Mouse (Mus musculus) embryonic facial prominence, embryonic 10.5 days (tissue): ENCODE results near the gene Bnipl. TPM values are rescaled to one million over a fixed set of nuclear protein-coding genes. Genes with fewer than 3 reads are reported as not detected.

Experiments
- DNase-seq: peaks from one replicate; pipeline ENCODE4 v3.0.0-alpha.2; 2017; ENCODE audit warnings: low spot score
- H3K27ac ChIP-seq: fragments of 300-500 bp; sonication (generic); replicated peaks from 2 replicates; pipeline ENCODE4 v1.5.1; 2016; ENCODE audit warnings: mild to moderate bottlenecking
- H3K27me3 ChIP-seq: fragments of 300-500 bp; sonication (generic); replicated peaks from 2 replicates; pipeline ENCODE4 v1.6.1; 2016; ENCODE audit warnings: low read depth, mild to moderate bottlenecking; ENCODE audit not compliant: poor library complexity, severe bottlenecking
- H3K36me3 ChIP-seq: fragments of 300-500 bp; sonication (generic); replicated peaks from 2 replicates; pipeline ENCODE4 v1.6.1; 2016; ENCODE audit warnings: mild to moderate bottlenecking, moderate library complexity
- H3K4me1 ChIP-seq: fragments of 300-500 bp; sonication (generic); 2 replicates; pipeline ENCODE4 v1.6.1; 2016
- H3K4me3 ChIP-seq: fragments of 300-500 bp; sonication (generic); 2 replicates; pipeline ENCODE4 v1.5.1; 2016; ENCODE audit warnings: mild to moderate bottlenecking, moderate library complexity
- H3K9me3 ChIP-seq: fragments of 300-500 bp; sonication (generic); 2 replicates; pipeline ENCODE4 v1.6.1; 2016; ENCODE audit warnings: mild to moderate bottlenecking
- WGBS: fragments of 180-500 bp; shearing (Covaris S2); methylation state at CpG from one replicate; pipeline ENCODE4 v1.1.7; 2016; 5-methylcytosine and 5-hydroxymethylcytosine counted together
- polyA plus RNA-seq: library from polyadenylated mRNA; unstranded; fragments of >200 nt; fragmentation: Nextera tagmentation; extraction: Ambion mirVana; gene quantifications from 2 replicates; pipeline ENCODE4 v1.2.1, GENCODE M21; 2016

Gene Bnipl
- 0.99 and 2.0 TPM in 2 replicates for polyA plus RNA-seq

DNA sequence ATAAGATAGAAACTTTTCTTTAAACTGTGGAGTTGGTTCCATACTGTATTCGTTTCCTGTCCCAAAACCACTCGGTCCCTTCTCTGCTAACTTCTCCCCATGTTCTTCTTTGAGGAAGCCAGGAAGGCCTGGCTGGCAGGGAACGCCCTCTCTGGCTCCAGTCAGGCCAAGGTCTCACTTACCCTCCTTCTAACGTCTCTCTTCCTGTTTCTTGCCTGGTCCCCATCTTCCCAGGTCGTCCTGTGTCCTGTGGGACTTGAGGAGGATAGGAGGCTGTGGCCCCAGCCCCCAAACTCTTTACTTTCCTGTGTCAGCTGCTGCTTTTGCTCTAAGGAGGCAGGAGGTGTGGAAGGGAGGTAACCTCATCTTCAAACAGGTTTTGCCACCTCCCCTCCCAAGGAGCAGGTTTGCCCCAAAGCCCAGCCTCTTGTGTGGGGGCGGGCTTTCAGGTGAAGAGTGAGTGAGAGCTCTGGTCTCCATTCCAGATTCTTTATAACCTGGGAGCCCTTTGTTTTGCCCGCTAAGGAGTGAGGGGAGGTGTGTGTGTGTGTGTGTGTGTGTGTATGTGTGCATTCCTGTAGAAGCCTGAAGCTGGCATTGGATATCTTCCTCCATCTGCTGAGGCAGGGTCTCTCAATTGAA is at the start of gene Bnipl:
Bnipl (minus strand) TSS at position 411 of the 642 bp plus-strand sequence.
- 0 out of 2 replicates have a peak within 1 kb of the TSS, but pooled peaks have one; percentile 8 for H3K4me3 ChIP-seq
- H3K36me3 ChIP-seq: peaks cover 48% of the 10 kb centered on the region
- WGBS: 50% methylated on average over 7 of the region's 7 CpGs
- no peaks in the 10 kb centered on the region for H3K9me3 ChIP-seq
- peak; percentile 34 for DNase-seq
- H3K27me3 ChIP-seq: no peaks in the 10 kb centered on the region
- peak within 1 kb of the TSS; percentile 57; the same call in 1 of the 2 replicates for H3K27ac ChIP-seq
- peaks cover 8% of the 10 kb centered on the region for H3K4me1 ChIP-seq

DNA sequence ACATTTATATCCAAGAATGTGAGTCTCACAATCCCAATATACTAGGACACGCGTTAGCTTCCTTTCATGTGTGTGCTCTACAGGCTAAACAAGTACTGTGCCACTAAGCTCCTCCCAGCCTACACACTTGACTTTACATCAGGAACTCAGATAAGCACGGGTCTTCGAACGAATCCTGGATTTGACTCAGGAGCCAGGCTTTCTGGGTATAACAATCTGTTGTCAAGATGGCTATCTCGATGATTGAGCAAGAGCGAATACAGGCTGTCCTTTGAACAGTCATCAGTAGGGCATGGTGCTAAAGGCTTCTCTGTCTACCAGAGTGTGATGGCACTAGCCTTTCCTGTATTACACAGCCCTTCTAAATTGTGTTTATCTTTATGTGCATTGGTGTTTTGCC is 47.0 kb upstream of the Bnipl start:
- H3K4me1 ChIP-seq: peaks cover 17% of the 10 kb centered on the region
- H3K9me3 ChIP-seq: no peaks in the 10 kb centered on the region
- WGBS: 92% methylated on average over 7 of the region's 7 CpGs
- no peak overlapping the region for H3K27ac ChIP-seq
- H3K36me3 ChIP-seq: peaks cover 44% of the 10 kb centered on the region
- no peak for DNase-seq
- no peaks in the 10 kb centered on the region for H3K27me3 ChIP-seq
- no peak overlapping the region for H3K4me3 ChIP-seq

DNA sequence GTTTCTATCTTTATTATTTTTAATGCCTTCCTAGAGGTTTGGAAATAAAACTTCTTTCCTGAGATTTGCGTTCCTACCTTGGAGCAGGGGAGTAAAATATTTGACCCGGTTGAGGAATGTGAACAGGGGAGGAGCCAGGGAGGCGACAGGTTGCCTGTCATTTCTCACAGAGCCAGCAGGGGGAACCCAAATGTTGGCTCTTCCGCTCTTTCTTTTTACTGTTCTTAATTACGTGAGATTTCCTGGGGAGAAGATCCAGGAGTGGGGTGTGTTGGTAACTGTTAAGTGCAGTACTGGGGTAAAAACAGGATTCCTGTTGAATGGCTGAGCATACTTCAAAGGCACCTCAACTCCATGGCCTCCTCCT is 45.1 kb upstream of the Bnipl start:
- H3K27ac ChIP-seq: no peak overlapping the region; the same call in 1 of the 2 replicates
- no peaks in the 10 kb centered on the region for H3K27me3 ChIP-seq
- no peaks in the 10 kb centered on the region for H3K9me3 ChIP-seq
- H3K4me3 ChIP-seq: no peak overlapping the region
- peaks cover 62% of the 10 kb centered on the region for H3K36me3 ChIP-seq
- peaks cover 11% of the 10 kb centered on the region for H3K4me1 ChIP-seq
- peak; percentile 67 for DNase-seq
- 11% methylated on average over 5 of the region's 5 CpGs for WGBS

DNA sequence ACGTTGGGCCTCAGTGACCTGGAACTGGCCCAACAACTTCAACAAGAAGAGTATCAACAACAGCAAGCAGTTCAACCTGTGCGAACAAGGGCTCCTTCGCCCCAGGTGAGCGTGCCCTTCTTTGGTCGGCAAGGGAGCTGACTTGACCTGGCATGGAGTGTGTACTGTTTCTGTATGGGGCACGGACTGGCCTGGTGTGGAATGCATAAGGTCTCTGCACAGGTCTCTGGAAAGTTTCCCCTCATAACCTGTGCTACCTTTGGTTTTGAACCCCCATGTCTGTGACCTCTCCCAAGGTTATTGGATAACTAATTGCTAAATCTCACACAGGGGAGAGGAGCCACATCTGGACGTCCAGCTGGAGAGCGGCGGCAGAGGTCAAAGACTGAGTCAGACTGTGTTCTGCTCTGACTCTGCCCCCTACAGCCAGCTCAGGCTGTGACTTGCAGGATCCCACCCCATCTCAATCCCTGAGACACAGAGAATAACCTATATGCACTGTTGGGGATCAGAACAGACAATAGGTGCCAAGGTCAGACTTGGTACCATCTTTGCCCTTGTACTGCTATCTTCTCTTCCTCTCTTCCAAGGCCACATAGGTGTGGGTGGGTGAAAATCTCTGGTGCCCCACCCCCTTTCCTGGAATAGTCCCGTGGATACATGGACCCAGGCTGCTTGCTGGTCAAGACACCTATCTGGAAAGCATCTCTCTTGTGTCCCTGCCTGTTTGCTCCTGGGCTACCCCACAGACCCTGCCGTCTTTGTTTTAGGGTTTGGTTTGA is 44.5 kb upstream of the Bnipl start:
- no peak overlapping the region for H3K4me3 ChIP-seq
- no peak for DNase-seq
- H3K27ac ChIP-seq: no peak overlapping the region
- peaks cover 68% of the 10 kb centered on the region for H3K36me3 ChIP-seq
- peaks cover 11% of the 10 kb centered on the region for H3K4me1 ChIP-seq
- 76% methylated on average over 11 of the region's 11 CpGs for WGBS
- H3K27me3 ChIP-seq: no peaks in the 10 kb centered on the region
- H3K9me3 ChIP-seq: no peaks in the 10 kb centered on the region

DNA sequence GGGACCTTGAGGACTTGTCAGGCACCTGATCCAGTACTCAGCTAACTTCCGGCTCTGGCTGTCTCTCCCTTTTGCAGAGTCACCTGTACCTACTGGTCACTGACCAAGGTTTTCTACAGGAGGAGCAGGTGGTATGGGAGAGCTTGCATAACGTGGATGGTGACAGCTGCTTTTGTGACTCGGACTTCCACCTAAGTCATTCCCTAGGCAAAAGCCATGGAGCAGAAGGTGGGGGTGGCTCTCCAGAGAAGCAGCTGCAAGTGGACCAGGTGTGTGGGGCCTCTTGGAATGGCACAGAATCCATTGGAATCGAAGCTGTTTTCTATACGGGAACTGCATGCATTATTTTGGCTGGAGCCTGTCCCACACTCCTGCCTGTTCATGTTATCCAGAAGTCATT is 43.7 kb upstream of the Bnipl start:
- Histone ChIP-seq H3K27ac (no peak overlapping the region), H3K9me3 (no peaks in the 10 kb centered on the region), H3K36me3 (peaks cover 76% of the 10 kb centered on the region), H3K4me1 (peaks cover 11% of the 10 kb centered on the region), H3K27me3 (no peaks in the 10 kb centered on the region), H3K4me3 (no peak overlapping the region)
- 92% methylated on average over 5 of the region's 5 CpGs for WGBS
- no peak for DNase-seq

DNA sequence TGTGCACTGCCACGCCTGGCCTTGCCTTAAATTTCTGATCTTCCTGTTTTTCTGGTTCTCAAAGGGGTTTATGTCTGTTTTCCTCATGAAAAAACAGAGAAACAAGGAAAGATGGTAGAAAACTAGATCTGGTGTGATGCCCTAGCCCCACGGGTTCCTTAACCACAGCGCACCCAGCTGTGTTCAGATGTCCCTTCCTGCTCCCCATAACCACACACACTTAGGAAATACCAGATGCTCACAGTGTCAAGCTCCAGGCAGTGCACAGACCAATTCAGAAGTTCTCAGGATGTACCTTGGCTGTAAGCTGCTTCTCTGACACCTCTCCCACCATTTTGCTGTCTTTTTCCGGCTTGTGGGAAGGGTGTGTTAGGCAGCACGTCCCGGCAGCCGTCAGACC is 43.3 kb upstream of the Bnipl start:
- Histone ChIP-seq H3K36me3 (peaks cover 80% of the 10 kb centered on the region), H3K27ac (no peak overlapping the region), H3K4me3 (no peak overlapping the region), H3K4me1 (peaks cover 11% of the 10 kb centered on the region), H3K9me3 (no peaks in the 10 kb centered on the region), H3K27me3 (no peaks in the 10 kb centered on the region)
- 93% methylated on average over 7 of the region's 7 CpGs for WGBS
- no peak for DNase-seq

DNA sequence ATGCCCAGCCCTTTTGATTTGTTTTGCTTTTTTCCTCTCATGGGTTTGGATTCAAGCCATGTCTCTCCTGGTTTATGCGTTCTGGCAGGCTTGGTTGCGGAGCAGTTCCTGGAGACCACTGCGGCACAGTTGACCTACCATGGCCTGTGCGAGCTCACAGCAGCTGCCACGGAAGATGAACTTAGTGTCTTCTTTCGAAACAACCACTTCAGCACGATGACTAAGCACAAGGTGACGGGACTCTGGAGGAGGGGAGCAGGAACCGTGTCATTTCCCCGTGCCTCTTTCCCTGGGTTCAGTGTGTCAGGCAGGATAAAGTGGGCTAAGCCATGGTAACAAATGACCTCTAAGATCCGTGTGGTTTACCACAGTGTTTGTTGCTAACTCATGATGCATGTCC is 42.5 kb upstream of the Bnipl start:
- Histone ChIP-seq H3K4me1 (peaks cover 11% of the 10 kb centered on the region), H3K27ac (no peak overlapping the region), H3K9me3 (no peaks in the 10 kb centered on the region), H3K27me3 (no peaks in the 10 kb centered on the region), H3K36me3 (peaks cover 88% of the 10 kb centered on the region), H3K4me3 (no peak overlapping the region)
- 88% methylated on average over 11 of the region's 11 CpGs for WGBS
- DNase-seq: no peak

DNA sequence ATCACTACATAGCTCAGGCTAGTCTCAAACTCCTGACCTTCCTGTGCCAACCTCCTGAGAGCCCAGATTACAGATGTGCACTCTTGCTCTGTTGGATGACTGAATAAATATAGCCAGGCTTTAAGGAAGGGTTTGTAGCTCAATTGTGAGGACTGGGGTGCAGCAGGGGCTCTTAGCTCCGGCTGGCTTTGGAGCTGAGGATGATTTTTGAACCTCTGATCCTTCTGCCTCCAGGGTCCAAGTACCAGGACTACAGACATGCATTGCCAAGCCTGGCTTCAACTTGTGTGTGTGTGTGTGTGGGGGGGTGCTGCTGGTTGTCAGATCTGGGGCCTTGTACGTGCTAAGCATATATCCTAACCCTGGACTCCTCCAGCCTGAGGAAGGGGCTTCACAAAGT is 41.9 kb upstream of the Bnipl start:
- Histone ChIP-seq H3K4me3 (no peak overlapping the region), H3K36me3 (peaks cover 94% of the 10 kb centered on the region), H3K4me1 (peaks cover 11% of the 10 kb centered on the region), H3K9me3 (no peaks in the 10 kb centered on the region), H3K27me3 (no peaks in the 10 kb centered on the region), H3K27ac (no peak overlapping the region)
- WGBS: 86% methylated on average over 2 of the region's 2 CpGs
- DNase-seq: no peak

DNA sequence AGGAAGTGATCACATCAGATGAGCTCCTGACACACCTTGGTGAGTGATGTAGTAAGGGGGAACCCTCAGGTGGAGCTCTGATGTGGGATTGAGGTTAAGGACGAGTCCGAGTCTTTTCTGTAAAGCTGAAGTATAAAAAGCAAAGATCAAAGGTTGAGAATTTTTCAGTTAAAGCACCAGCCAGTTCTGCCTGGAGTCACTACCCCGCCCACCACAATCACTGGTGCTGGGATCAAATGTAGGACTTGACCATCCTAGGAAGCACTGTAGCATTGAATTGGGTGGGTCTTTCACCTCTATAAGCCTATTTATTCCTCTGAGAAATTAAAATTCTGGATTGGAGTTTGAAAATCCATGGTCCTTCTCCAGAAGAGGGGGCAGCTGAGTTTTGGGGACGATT is 40.0 kb upstream of the Bnipl start:
- H3K4me1 ChIP-seq: peaks cover 7% of the 10 kb centered on the region
- no peaks in the 10 kb centered on the region for H3K27me3 ChIP-seq
- no peak overlapping the region for H3K27ac ChIP-seq
- no peak overlapping the region for H3K4me3 ChIP-seq
- peaks cover 85% of the 10 kb centered on the region for H3K36me3 ChIP-seq
- WGBS: 82% methylated on average over 4 of the region's 4 CpGs
- H3K9me3 ChIP-seq: no peaks in the 10 kb centered on the region
- no peak for DNase-seq

DNA sequence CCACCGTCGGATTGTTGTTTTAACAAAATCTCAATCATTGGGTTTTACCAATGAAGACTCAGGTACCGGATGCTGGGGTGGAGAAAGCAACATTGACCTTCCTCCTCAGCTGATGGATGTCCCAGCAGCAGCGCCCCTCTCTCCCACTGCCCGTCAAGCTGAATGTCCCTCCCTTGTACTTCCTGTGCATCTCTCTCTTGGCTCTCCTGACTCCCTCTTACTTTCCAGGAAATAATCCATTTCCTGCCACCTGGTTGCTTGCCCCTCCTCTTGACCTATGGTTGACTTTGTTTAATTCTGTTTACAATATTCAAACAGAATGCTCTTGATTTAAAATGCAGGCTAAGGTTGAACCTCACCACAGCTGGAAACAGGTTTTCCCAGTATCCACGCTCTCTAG is 39.2 kb upstream of the Bnipl start:
- no peaks in the 10 kb centered on the region for H3K27me3 ChIP-seq
- DNase-seq: no peak
- no peak overlapping the region for H3K27ac ChIP-seq
- H3K4me3 ChIP-seq: no peak overlapping the region
- peaks cover 79% of the 10 kb centered on the region for H3K36me3 ChIP-seq
- peaks cover 4% of the 10 kb centered on the region; the same call in 1 of the 2 replicates for H3K4me1 ChIP-seq
- 78% methylated on average over 6 of the region's 6 CpGs for WGBS
- no peaks in the 10 kb centered on the region for H3K9me3 ChIP-seq

DNA sequence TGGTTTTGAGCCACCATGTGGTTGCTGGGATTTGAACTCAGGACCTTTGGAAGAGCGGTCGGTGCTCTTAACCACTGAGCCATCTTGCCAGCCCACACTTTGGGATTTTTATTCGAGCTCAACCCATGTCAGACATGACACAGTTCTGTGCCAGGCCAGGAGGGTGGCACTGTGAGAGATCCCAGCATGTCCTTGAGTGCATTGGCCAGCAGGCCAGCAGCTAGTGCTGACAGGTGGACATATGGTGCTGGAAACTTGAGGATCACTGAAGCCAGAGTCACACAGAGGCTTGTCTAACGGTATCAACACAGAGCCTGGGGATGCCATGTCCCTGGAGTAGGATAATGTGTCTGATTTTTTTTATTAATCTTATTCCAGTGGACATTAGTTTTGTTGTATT is 38.4 kb upstream of the Bnipl start:
- Histone ChIP-seq H3K27ac (no peak overlapping the region), H3K4me3 (no peak overlapping the region), H3K9me3 (no peaks in the 10 kb centered on the region), H3K4me1 (peaks cover 9% of the 10 kb centered on the region), H3K36me3 (peaks cover 71% of the 10 kb centered on the region), H3K27me3 (no peaks in the 10 kb centered on the region)
- no peak for DNase-seq
- 90% methylated on average over 4 of the region's 4 CpGs for WGBS

DNA sequence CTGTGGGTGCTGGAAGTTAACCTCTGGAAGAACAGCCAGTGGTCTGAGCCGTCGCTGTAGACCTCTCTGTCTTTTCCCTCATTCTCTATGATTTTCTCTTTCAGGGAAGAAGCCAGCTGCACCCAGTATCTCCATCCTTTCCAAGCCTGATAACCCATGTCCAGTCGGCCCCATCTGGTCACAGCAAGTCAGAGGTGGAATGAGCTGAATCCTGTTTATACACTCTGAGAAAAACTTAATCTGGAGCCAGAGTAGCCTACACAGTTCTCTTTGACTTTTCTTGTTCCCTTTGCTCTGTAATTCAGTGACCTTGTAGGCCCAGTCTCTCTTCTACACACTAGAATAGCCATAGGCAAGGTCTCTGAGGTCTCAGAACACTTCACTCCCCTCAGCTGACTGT is 36.5 kb upstream of the Bnipl start:
- H3K4me3 ChIP-seq: no peak overlapping the region
- no peaks in the 10 kb centered on the region for H3K9me3 ChIP-seq
- no peak for DNase-seq
- H3K4me1 ChIP-seq: peaks cover 20% of the 10 kb centered on the region
- peaks cover 53% of the 10 kb centered on the region for H3K36me3 ChIP-seq
- H3K27me3 ChIP-seq: no peaks in the 10 kb centered on the region
- WGBS: 90% methylated on average over 3 of the region's 3 CpGs
- H3K27ac ChIP-seq: no peak overlapping the region

DNA sequence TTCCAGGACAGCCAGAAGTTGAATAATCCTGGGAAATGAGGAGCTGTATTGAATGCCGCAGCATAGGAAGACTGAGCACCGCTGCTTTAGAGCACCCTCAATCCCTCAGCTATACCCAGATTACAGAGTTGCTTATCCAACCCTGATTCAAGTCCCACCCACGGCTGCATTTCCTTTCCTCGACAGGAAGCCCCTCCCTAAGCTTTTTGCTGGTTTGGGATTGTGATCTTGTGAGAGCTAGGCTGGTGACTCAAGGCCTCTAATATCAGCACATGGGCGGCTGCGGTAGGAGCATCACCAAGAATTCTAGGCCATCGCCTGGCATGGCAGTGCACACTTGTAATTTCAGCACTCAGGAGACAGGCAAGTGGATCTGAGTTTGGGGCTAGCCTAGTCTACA is 35.5 kb upstream of the Bnipl start:
- Histone ChIP-seq H3K4me1 (peaks cover 24% of the 10 kb centered on the region), H3K27me3 (no peaks in the 10 kb centered on the region), H3K9me3 (no peaks in the 10 kb centered on the region), H3K36me3 (peaks cover 43% of the 10 kb centered on the region), H3K27ac (no peak overlapping the region), H3K4me3 (no peak overlapping the region)
- 89% methylated on average over 7 of the region's 7 CpGs for WGBS
- no peak for DNase-seq
